Mouse (Mus musculus) mouse trophoblast stem cell (cell line): Measurements from ENCODE around the gene Pgs1.

Source experiments
- in situ Hi-C, 2 experiments: fragments of 300-500 bp; cut with MseI, MboI; formaldehyde crosslinking; loops; 2 replicates in 1 of 2; 3 replicates in 1 of 2; pipeline ENCODE4 v1.15.1; 2025

Pgs1 gene

GRCm38 (mm10) chr11:117986126-117987031 lies at the start of gene Pgs1:
Gene Pgs1, plus strand, starts transcription at chr11:117986292.
- in situ Hi-C loops: no loop called here

GRCm38 (mm10) chr11:117939004-117939730 lies 46.9 kb upstream of the Pgs1 start:
- in situ Hi-C loops: no loop called here

GRCm38 (mm10) chr11:117939741-117940285 lies 46.3 kb upstream of the Pgs1 start:
- in situ Hi-C loops: no loop called here

- in situ Hi-C loops: no loop called here
Observed at GRCm38 (mm10) chr11:117940881-117941280, 45.2 kb upstream of the Pgs1 start.

GRCm38 (mm10) chr11:117941325-117941834 lies 44.7 kb upstream of the Pgs1 start:
- in situ Hi-C loops: no loop called here

- in situ Hi-C loops: no loop called here
Observed at GRCm38 (mm10) chr11:117941848-117942247, 44.2 kb upstream of the Pgs1 start.

GRCm38 (mm10) chr11:117946195-117946979 lies 39.7 kb upstream of the Pgs1 start:
- in situ Hi-C loops: no loop called here

- in situ Hi-C loops: no loop called here
Observed at GRCm38 (mm10) chr11:117946996-117947419, 39.1 kb upstream of the Pgs1 start.

- in situ Hi-C loops: no loop called here
Observed at GRCm38 (mm10) chr11:117949392-117950091, 36.5 kb upstream of the Pgs1 start.

- in situ Hi-C loops: no loop called here
Observed at GRCm38 (mm10) chr11:117951391-117951790, 34.7 kb upstream of the Pgs1 start.

- in situ Hi-C loops: no loop called here
Observed at GRCm38 (mm10) chr11:117952174-117952933, 33.7 kb upstream of the Pgs1 start.

- in situ Hi-C loops: no loop called here
Observed at GRCm38 (mm10) chr11:117954094-117954493, 32.0 kb upstream of the Pgs1 start.

- in situ Hi-C loops: no loop called here
Observed at GRCm38 (mm10) chr11:117954819-117955218, 31.3 kb upstream of the Pgs1 start.

GRCm38 (mm10) chr11:117955621-117956020 lies 30.5 kb upstream of the Pgs1 start:
- in situ Hi-C loops: no loop called here

GRCm38 (mm10) chr11:117958197-117958596 lies 27.9 kb upstream of the Pgs1 start:
- in situ Hi-C loops: no loop called here

GRCm38 (mm10) chr11:117959166-117959565 lies 26.9 kb upstream of the Pgs1 start:
- in situ Hi-C loops: no loop called here

- in situ Hi-C loops: no loop called here
Observed at GRCm38 (mm10) chr11:117959741-117960381, 26.2 kb upstream of the Pgs1 start.

- in situ Hi-C loops: no loop called here
Observed at GRCm38 (mm10) chr11:117960601-117961000, 25.5 kb upstream of the Pgs1 start.
